Mouse (Mus musculus) 3T3-L1 (cell line): ENCODE measurements at regions not wholly inside any gene's neighbourhood (a gene's known extent, or its start where the extent isn't known, plus 50 kb on each side); places are given as distances from the start of the nearest gene placed in this dataset.

Experiments used
- DNase-seq: peaks from one replicate; pipeline ENCODE4 v3.0.0-alpha.2; 2015; ENCODE audit warnings: low read depth, low spot score

DNA sequence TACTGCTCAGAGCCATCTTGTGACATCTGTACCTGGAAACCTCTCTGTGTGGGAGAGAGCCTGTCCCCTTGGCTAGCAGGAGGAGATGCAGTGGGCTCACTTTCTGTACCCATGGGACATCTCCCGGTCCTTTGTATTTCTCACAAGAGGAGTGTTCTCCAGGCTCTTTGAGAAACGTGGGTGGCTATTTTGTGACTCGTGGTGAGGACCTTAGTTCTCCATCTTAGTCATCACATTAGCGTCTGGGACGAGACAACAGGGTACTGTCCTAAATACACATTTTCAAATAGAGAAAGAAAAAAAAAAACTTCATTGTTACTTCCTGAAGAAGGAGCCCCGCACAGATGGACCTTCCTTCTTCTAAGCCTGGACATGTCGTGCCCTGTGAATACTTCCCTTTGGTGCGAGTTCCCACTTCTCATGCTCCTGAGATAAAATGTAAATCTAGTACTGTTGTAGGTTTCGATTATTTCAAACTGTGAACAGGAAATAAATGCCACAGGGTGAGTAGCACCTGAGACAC, 366.8 kb upstream of the Runx1 start:
- peak; percentile 71 for DNase-seq

- DNase-seq, result no peak
Observed at GRCm38 (mm10) chr16:93191174-93191573, 365.2 kb upstream of the Runx1 start.

GRCm38 (mm10) chr16:93190301-93190700, 364.4 kb upstream of the Runx1 start:
- no peak for DNase-seq

DNA sequence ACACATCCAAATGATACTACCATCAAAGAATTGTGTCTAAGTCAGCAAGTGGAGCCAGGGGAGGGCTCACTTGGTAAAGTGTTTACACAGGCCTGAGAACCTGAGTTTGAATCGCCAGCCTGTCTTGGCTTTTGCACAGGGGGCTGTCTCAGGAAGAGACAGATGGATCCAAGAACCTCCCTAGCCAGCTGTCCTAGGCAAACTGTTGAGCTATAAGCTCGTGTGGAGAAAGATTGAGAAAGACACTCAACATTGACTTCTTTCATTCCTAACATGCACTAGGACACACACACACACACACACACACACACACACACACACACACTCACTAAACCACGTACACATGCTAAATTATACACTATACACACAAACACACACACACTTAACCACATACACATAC, 363.9 kb upstream of the Runx1 start:
- no peak for DNase-seq

DNA sequence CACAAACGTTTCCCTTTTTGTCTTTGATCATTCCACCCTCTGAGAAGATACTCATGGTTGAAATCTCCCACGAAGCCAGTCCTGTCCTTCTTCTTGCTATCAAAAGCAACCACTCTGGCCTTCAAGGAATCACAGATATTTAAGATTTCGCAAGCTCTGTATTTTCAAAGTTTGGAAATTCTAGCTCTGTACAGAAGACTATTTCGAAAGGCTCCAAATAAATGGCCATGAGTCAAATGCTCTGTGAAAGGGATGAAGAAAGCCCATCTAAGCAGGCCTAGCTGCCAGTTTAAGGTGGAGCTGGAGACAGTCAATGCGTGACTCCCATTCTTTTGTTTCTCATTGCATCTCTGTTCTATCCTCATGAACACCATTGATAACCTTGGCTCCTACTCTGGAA, 363.5 kb upstream of the Runx1 start:
- peak; percentile 74 for DNase-seq

DNA sequence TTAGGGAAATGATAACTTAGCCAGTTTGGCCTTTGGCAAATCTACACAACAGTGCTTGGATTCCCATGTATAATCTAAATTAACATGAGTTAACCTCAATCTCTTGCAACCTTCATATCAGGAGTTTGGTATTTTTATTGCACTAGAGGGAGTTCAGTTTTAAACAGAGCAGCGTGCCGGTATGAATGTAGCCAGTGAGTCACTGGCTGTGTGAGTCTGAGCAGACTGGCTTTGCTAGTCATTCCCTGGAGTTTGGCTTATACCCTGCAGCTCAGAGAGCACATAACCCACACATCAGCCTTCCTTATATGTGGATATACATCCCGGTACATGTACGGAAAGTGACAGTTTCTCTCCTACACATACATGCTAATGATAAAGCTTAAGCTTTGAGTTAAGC, 360.6 kb upstream of the Runx1 start:
- peak; percentile 87 for DNase-seq

- peak; percentile 92 for DNase-seq
Observed at GRCm38 (mm10) chr16:93182656-93183055, 356.7 kb upstream of the Runx1 start.

- no peak for DNase-seq
Observed at GRCm38 (mm10) chr16:93181497-93181896, 355.5 kb upstream of the Runx1 start.

DNA sequence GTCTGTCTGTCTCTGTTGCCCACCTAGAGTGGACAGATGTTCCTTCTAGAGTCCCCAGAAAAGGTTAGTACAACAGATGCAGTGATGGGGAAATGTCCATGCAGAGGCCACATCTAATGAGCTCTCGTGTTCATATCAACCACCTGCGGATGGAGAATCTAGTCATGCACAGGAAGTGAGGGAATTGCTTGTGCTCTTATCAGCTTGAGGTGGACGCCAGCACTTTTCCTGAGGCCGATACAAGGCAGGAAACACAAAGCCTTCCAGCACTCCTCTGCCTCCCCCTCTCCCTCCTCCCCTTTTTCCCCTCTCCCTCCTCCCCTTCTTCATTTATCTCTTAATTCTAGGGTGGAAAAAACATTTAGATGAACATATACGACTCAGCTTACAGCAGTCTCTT, 354.3 kb upstream of the Runx1 start:
- no peak for DNase-seq

DNA sequence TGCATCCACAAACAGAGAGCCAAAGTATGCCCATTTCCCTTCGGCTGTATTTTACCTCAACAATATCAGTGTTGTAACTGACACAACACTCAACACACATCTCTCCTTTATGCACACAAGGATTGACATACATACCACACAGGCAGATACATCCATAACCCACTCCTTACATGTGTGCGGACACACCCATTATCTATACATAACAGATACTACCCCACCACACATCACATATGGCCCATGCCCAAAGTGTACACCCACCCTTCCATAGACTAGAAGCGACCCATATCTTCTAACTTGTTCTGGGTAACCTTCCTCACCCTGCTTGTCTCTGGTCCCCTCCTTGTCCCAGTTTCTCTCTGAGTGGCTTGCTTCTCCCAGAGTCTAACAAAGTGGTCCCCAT, 340.7 kb upstream of the Runx1 start:
- DNase-seq, result no peak

GRCm38 (mm10) chr16:93158526-93159226, 332.7 kb upstream of the Runx1 start:
- DNase-seq, result no peak

DNA sequence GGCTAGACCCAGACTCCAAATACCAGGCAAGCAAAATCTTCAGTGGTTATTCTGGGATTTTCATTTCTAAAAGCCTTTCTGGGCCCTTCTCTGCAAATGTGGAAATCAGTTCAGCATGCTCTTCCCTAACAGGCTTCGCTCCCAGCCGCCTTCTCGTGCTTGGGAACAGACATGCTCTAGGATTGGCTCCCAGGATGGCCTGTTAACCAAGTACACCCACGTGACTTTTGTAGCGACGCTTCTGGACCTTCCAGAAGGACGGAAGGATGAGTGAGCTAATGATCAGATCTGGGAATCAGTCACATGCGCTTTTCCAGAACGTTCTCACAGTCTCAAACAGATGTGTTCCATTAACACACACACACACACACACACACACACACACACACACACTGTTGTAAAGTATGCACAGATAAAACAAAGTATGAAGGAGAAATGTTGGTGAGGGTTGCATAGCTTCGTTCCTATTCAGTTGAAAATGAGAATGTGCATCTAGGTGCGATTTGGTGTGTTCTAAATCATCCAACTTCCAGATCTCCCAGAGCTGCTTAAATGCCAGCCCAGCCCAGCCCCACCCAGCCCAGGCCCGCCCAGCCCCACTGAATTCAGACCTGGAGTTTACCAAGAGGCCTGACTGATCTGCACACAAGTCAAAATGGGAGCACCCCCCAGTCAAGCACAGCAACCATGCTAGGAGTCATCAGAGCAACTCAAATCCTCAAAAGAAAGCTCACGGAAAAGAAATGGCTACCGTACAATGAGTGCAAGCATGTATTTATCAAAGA, 327.8 kb upstream of the Runx1 start:
- DNase-seq, result no peak

DNA sequence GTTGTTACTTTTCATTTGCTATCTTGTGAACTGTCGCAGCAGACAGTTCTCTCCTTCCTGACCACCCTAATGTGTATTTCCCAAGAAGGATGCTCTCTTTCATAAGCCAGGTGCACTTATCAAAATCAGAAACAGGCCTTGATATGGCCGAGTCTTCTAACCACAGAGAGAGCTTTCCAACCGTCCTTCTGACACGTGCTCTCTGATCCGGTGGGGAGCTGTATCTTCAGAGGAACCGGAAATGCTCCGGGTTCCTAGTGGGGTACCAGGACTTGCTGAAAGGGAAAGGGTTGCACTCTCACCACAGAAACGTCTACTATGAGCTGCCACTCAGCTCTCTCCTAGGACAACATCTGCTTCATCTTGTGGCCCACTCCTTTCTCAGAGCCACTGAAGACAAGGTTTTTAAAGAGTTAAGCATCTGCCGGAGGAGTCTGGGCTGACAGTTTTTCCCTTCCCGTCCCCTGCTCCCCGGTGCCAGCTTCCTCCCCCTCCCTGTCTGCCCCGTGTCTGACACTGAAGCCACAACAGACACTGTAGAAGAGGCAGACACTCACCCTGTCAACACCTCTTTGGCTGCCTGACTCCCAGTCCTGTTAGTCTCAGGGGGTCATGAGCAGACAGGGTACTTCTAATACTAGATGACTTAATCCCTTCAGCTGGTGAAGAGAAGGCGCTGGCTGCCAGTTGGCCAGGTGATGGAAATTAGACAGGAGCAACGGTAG, 327.0 kb upstream of the Runx1 start:
- peak; percentile 65 for DNase-seq

- no peak for DNase-seq
Observed at GRCm38 (mm10) chr16:93152057-93152456, 326.1 kb upstream of the Runx1 start.

GRCm38 (mm10) chr16:93151652-93152051, 325.7 kb upstream of the Runx1 start:
- no peak for DNase-seq

- peak; percentile 90 for DNase-seq
Observed at GRCm38 (mm10) chr16:93150451-93150850, 324.5 kb upstream of the Runx1 start.

DNA sequence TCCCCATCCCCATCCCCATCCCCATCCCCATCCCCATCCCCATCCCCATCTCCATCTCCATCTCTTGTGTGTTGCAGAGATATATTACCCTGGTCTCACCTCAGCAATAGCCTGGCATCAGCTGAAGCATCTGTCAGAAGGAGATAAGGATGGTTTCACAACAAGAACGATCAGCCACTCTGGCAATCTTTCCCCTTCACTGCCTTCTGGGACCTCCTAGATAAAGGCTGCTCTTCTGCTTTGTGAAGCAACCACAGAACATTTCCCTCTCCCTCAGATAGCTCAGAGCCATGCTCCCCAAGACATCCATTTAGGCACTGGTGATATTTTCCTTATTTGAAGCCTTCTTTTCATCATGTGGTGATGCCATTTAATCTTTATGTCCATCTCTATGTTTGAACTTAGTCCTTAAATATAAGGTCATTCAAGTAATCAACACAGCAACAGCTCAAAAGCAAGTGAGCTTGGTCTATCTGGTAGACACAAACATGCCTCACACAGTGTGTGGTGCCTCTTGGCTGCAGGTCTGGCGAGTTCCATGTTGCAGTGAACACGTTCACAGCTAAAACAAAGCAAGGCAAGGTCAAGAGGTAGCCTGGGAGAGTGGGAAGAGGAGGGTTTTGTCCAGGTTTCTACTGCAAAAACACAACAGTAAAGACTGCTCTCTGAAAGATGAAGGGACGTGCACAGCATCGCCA, 321.7 kb upstream of the Runx1 start:
- no peak for DNase-seq

DNA sequence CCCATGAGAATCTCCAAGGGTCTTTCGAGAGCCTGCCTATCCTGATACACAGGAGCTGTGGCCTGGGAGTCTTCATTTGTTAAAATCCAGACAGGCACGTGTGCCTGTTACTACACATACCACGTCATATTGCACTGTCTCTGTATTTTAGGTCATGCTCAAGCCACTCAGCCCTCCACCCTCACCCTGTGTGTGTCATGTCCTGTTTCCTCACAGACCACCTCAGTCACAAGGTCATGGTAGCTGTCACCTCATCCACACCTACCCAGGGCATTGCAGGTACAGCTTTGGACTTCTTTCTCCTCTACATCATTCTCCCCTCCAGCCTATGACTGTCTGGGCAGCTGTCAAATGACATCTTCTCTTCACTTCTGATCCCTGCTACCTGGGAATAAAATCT, 320.9 kb upstream of the Runx1 start:
- DNase-seq, result no peak

DNA sequence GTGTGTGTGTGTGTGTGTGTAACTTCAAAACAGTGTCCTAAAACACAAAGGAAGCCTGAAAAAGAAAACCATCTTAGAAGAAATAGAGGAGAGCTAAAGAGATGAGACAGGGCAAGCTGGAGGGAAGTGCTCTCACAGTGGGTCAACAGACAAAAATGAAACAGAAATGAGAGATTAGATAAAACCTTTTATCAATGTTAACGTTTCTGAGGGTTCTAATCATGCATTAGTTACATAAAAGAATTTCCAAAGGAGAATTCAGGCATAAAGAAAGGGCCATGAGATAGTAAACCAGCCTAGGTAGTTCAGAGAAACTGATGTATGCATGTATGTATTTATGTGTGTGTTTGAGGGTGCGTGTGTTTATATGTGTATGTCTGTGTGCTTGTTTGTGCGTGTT, 319.7 kb upstream of the Runx1 start:
- no peak for DNase-seq

DNA sequence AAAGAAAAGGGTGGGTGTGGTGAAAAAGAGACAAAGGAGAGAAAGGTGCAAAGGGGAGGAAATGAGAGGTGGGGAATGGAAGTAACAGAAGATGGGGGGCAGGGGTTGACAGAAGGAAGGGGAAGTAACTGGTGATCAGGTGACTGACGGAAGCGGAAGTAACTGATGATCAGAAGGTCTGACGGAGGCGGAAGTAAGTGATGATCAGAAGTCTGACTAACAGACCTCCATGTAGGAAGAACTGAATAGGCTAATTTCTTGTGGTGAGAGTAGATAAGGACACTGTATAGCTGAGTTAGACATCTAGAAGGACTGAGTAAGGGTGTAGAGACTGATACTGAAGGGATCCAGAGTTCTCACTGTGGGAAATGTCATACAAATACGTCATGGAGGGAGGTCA, 318.1 kb upstream of the Runx1 start:
- no peak for DNase-seq

GRCm38 (mm10) chr16:93143164-93143563, 317.2 kb upstream of the Runx1 start:
- no peak for DNase-seq

GRCm38 (mm10) chr16:93141967-93142366, 316.0 kb upstream of the Runx1 start:
- DNase-seq, result no peak
